Mouse (Mus musculus): ENCODE results near the gene Atg9a.

Gene Atg9a

GRCm38 (mm10) chr1:75168093-75168471 lies 23.9 kb downstream of the Atg9a start:
- WGBS, result 7% methylated on average over 7 of the region's 7 CpGs

DNA sequence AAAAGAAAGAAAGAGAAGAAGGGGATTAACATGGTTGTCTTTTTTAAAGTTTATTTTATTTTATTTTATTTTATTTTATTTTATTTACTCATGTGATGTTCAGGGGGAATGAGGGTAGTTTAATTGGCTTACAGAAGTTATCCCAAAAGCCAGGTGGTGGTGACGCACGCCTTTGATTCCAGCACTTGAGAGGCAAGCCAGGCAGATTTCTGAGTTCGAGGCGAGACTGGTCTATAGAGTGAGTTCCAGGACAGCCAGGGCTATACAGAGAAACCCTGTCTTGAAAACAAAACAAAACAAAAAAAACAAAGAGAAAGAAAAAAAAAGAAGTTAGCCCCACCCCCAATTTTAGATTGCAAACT lies 31.8 kb downstream of the Atg9a start:
- WGBS, result 88% methylated on average over 4 of the region's 4 CpGs

DNA sequence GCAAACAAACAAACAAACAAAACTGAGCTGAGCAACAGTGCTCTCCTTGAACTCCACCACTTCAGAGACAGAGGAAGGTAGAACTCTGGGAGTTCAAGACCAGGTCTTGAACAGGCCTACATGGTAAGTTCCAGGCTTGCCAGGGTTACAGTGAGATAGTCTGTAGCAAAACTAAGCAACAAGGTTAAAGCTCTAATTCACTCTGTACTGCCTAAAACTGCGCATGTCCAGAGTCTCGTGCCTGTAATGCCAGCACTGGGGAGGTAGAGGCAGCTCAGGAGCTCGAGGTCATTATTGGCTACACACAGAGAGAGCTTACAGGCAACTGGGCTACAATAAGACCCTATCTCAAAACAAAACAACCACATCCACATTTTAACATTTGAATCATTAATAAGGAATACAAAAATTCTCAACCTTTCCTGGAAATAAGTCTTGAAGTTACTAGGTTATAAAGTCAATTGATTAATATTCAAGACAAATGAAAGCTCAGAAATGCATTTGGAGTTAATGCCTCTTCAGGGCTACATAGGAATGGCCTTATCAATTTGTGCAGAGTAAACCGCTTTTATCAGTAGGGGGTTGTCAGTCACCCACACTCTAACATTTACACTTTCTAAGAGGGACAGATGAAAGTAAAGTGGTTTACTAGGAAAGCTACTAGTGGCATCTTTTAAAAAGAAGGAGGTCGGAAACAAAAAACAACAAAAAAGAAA lies 32.3 kb downstream of the Atg9a start:
- 78% methylated on average over 5 of the region's 5 CpGs for WGBS

DNA sequence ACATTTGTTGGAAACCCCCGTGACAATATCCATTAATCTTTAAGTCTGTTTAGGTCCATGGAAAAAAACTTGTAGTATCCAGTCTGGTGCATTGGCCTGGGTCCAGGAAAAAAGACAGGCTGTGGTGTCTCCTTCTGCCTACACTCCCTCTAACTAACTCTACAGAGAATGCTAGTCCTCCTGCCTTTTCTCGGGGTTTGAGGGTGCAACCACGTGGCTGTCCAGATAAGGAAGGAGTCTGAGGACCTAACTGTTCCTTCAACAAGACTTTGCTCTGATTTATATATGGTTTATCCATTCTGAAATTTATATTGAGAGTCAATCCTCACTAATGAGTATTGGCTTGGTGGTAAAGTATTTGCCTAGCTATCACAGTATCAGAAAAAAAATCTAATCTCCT lies 36.2 kb downstream of the Atg9a start:
- 50% methylated on average over 3 of the region's 3 CpGs for WGBS

DNA sequence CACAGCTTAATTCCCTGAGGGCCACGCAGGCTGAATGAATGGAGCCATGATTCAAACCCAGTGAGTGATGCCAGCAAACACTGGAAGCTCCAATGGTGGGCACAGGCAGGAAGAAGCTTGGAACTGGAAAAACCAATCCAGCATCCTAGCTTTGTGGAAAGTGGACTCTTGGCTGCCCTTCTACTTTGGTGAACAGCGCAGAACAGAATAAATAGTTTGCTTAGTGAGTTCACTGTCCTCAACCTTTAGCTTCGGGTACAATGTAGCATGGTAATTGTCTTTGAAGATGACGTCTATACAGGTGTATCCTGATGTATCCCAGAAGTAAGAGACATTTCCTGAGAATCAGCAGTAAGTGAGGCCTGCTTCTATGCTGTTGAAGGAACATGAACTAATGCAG lies 43.3 kb downstream of the Atg9a start:
- WGBS, result 89% methylated on average over 4 of the region's 4 CpGs

DNA sequence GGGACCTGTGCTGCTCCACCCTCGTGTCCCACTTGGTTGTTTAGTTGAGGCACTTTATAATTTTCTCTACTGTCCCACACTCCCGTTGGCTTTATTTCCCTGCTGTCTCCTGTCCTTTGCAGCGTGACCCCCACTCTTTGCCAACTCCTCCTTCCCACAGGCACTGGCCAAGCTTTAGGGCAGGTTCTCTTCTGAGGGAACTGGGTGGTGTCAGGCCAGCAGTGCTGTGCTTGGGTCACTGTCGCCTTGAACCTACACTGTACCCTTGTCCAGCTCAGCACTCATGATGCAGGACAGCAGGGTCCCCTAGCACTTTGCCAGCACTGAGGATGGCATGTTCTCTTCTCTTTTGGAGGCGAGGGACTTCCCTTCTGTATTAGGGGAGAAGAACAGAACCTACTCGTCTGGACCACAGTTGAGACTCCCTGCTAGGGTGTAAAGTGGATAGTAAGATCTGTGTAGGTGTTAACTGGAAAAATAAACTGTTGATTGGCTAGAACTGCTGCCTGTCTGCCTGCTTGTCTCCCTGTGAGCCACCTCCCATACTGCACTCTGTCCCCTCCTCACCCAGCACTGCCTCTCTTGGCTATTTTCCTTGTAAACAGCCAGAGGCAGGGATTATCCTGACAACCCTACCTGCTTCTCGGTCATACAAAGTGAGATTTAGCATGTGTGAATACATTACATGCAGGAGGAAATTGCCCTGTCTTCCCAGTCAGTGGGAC lies 44.4 kb downstream of the Atg9a start:
- 83% methylated on average over 7 of the region's 7 CpGs for whole genome bisulfite sequencing

DNA sequence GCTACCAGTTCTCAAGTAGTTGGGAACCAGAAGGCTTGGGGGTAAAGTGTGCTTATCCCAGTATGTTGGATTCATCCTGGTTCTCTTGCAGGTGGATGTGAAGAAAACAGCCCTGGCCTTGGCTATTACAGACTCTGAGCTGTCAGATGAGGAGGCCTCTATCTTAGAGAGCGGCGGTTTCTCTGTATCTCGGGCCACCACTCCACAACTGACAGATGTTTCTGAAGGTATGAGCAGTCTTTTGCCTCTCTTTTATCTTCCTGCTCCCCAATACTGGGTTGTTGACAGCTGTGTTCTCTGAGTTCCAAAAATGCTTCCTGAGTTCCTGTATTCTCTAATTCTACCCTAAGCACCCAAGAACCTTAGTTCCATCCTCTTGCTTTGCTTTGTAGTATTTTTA lies 46.4 kb downstream of the Atg9a start:
- WGBS, result 100% methylated on average over 3 of the region's 3 CpGs

DNA sequence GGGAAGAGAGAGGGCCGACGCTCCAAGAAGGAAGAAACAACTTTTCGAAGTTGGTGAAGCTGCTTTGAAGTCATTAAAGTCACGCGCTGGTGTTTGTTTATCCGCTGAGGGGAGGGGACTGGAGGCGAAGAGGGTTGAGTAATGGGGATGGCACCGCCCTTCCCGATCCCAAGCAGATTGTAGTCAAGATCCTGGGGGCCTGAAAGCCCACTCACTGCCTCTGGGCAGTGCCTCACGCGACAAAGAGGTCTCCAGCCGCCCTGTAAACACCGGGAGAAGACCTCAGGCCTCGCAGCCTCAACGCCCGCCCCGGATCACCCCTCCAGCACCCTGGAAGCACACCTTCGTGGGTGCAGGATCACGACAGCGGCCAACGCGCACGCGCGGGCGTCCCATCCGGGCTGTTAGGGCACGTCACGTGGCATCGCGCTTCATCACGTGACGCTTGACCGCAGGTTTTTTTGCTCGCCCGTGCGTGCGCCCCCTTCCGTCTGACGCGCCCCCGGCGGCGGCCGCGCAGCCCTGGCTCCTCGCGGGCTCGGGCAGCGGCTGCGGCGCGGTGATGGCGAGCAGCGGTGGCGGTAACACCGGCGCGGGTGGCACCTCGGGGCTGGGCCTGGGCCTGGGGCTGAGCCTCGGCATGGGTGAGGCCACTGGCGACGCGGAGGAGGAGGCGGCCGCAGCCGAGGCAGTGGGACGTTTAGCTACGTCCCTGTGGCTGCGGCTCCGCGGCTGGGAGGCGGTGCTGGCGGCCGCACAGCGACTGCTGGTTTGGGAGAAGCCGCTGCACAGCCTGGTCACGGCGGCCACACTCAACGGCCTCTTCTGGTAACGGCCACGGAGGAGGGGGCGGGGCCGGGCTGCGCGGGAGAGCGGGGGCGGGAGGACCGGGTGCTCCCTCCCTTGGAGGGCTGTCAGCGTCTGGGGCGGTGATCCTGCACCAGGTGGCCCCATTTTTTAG lies 49.4 kb downstream of the Atg9a start, which contains the start of the genes Cnppd1 and Retreg2:
TSS of gene Cnppd1 (minus strand) at position 411 of the 961 bp plus-strand sequence.
TSS of gene Retreg2 (plus strand) at position 478 of the 961 bp plus-strand sequence.
- under 1% methylated on average over 91 of the region's 91 CpGs for WGBS

- WGBS, result under 1% methylated on average over 53 of the region's 53 CpGs
Measured at GRCm38 (mm10) chr1:75141486-75142190, 50.4 kb downstream of the Atg9a start.

GRCm38 (mm10) chr1:75140601-75141190 lies 51.3 kb downstream of the Atg9a start:
- WGBS, result 40% methylated on average over 4 of the region's 4 CpGs

GRCm38 (mm10) chr1:75138448-75138847 lies 53.5 kb downstream of the Atg9a start:
- WGBS, result 88% methylated on average over 2 of the region's 2 CpGs

- WGBS, result 85% methylated on average over 3 of the region's 3 CpGs
Measured at GRCm38 (mm10) chr1:75136730-75137129, 55.3 kb downstream of the Atg9a start.

DNA sequence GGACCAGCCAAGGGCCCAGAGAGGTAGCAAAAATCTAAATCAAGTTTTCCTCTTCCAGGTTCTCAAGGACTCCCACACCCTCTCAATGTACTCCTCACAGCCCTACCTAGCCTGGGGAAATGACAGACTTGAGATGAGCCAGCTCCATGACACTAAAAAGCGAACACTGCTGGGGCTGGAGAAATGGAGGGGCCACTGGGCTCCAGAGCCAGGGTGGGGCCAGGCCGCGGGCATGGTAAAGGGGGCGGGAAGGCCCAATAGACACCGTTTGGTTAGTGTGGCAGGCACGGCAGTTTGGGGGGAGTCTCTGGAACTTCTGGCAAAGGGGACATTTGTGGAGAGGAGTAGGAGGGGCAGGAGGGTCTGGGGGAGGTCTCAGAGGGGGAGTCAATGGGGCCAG lies 55.7 kb downstream of the Atg9a start:
- WGBS, result 89% methylated on average over 6 of the region's 6 CpGs

- WGBS, result 58% methylated on average over 12 of the region's 12 CpGs
Measured at GRCm38 (mm10) chr1:75133421-75134207, 58.4 kb downstream of the Atg9a start, which contains the start of gene Slc23a3. Slc23a3 (minus strand) TSS chr1:75133890.

Data from cerebral cortex, adult 2 months (tissue).